Mouse (Mus musculus) CD4-positive helper T cell, adult 2 months (primary cell): ENCODE measurements around the gene Olfr876.
"Not testable (repeated sequence)": the region's sequence is repeated elsewhere in the genome, so short reads cannot be mapped to it uniquely, and the experiment has no call there.

Experiments used
- DNase-seq: peaks from one replicate; pipeline ENCODE4 v3.0.0-alpha.2; 2012; ENCODE audit warnings: low read depth, missing footprints, low spot score

Olfr876 gene

GRCm38 (mm10) chr9:37802731-37803130 lies at the start of gene Olfr876:
Olfr876 (plus strand) TSS chr9:37803031.
- no peak for DNase-seq

- no peak for DNase-seq
Observed at GRCm38 (mm10) chr9:37761728-37762127, 41.1 kb upstream of the Olfr876 start.

- no peak for DNase-seq
Observed at GRCm38 (mm10) chr9:37762541-37762940, 40.3 kb upstream of the Olfr876 start.

- DNase-seq = no peak
Observed at GRCm38 (mm10) chr9:37770661-37771060, 32.2 kb upstream of the Olfr876 start.

GRCm38 (mm10) chr9:37771759-37772158 lies 31.1 kb upstream of the Olfr876 start, which contains the start of gene Olfr875:
Olfr875 (plus strand) TSS chr9:37771857.
- DNase-seq = no peak

- DNase-seq = peak; percentile 9
Observed at GRCm38 (mm10) chr9:37782766-37783260, 20.0 kb upstream of the Olfr876 start.

- DNase-seq = not testable (repeated sequence)
Observed at GRCm38 (mm10) chr9:37783394-37784387, 19.1 kb upstream of the Olfr876 start.

GRCm38 (mm10) chr9:37786411-37786810 lies 16.4 kb upstream of the Olfr876 start:
- DNase-seq = no peak

GRCm38 (mm10) chr9:37802055-37802454 lies 776 bp upstream of the Olfr876 start:
- DNase-seq = no peak

GRCm38 (mm10) chr9:37807235-37807634 lies 4.4 kb downstream of the Olfr876 start:
- no peak for DNase-seq

- DNase-seq = no peak
Observed at GRCm38 (mm10) chr9:37808456-37808855, 5.6 kb downstream of the Olfr876 start.

GRCm38 (mm10) chr9:37808976-37809375 lies 6.1 kb downstream of the Olfr876 start:
- no peak for DNase-seq

GRCm38 (mm10) chr9:37814696-37815095 lies 11.9 kb downstream of the Olfr876 start:
- no peak for DNase-seq

GRCm38 (mm10) chr9:37829881-37830280 lies 27.1 kb downstream of the Olfr876 start:
- no peak for DNase-seq

GRCm38 (mm10) chr9:37833341-37833740 lies 30.5 kb downstream of the Olfr876 start:
- no peak for DNase-seq

GRCm38 (mm10) chr9:37849267-37849666 lies 46.4 kb downstream of the Olfr876 start:
- DNase-seq = no peak

GRCm38 (mm10) chr9:37853969-37854368 lies 51.1 kb downstream of the Olfr876 start, which contains the start of gene Olfr877:
Olfr877 (plus strand) TSS chr9:37854269.
- no peak for DNase-seq
